Mouse (Mus musculus) myocyte (in vitro differentiated cells): ENCODE results near the gene Mctp1.

Experiments
- TCF12 ChIP-seq: IDR thresholded peaks from one replicate; pipeline ENCODE4 v1.6.1; 2011; ENCODE audit warnings: mild to moderate bottlenecking, control low read depth; ENCODE audit not compliant: poor library complexity, insufficient read depth, severe bottlenecking
- USF1 ChIP-seq: IDR thresholded peaks from one replicate; pipeline ENCODE4 v1.6.1; 2011; ENCODE audit warnings: low read depth, mild to moderate bottlenecking, control low read depth, moderate library complexity

GRCm38 (mm10) chr13:76638282-76638681 is 253.9 kb downstream of the Mctp1 start:
- TF ChIP-seq USF1 (no peak), TCF12 (no peak)
